Mouse (Mus musculus) CH12.LX (cell line): ENCODE results near the gene Gopc.

Experiments
- BHLHE40 ChIP-seq: IDR thresholded peaks from 2 replicates; pipeline ENCODE4 v1.6.1; 2011; ENCODE audit warnings: mild to moderate bottlenecking, low read depth, low read length, improper control_type of control experiment
- CHD1 ChIP-seq: IDR thresholded peaks from 2 replicates; pipeline ENCODE4 v1.6.1; 2012; ENCODE audit warnings: low read depth, low read length, improper control_type of control experiment, inconsistent platforms
- CTCF ChIP-seq, 2 experiments: IDR thresholded peaks in 1 of 2; conservative IDR thresholded peaks in 1 of 2; 2 replicates each; pipeline ENCODE4 v1.5.1; 2011 to 2012; ENCODE audit warnings: low read depth in 2 of 2, low read length in 2 of 2, improper control_type of control experiment in 1 of 2, inconsistent platforms in 1 of 2, mild to moderate bottlenecking in 1 of 2, moderate library complexity in 1 of 2
- EP300 ChIP-seq: IDR thresholded peaks from 2 replicates; pipeline ENCODE4 v1.6.1; 2011; ENCODE audit warnings: low read length, improper control_type of control experiment
- MAZ ChIP-seq: IDR thresholded peaks from 2 replicates; pipeline ENCODE4 v1.6.1; 2012; ENCODE audit warnings: low read depth, mild to moderate bottlenecking, inconsistent platforms, low read length, improper control_type of control experiment, moderate library complexity
- MYC ChIP-seq: IDR thresholded peaks from 2 replicates; pipeline ENCODE4 v1.6.1; 2011; ENCODE audit warnings: low read depth, mild to moderate bottlenecking, improper control_type of control experiment, low read length
- NRF1 ChIP-seq: IDR thresholded peaks from 2 replicates; pipeline ENCODE4 v1.6.1; 2014; ENCODE audit warnings: low read depth, mild to moderate bottlenecking, inconsistent platforms, low read length, improper control_type of control experiment, moderate library complexity
- POLR2A ChIP-seq: IDR thresholded peaks from 2 replicates; pipeline ENCODE4 v1.6.1; 2011; ENCODE audit warnings: low read depth, mild to moderate bottlenecking, improper control_type of control experiment, low read length
- RAD21 ChIP-seq: IDR thresholded peaks from 2 replicates; pipeline ENCODE4 v1.6.1; 2011; ENCODE audit warnings: low read depth, mild to moderate bottlenecking, low read length, improper control_type of control experiment, moderate library complexity
- SIN3A ChIP-seq: IDR thresholded peaks from 2 replicates; pipeline ENCODE4 v1.6.1; 2012; ENCODE audit warnings: low read length, improper control_type of control experiment, inconsistent platforms
- TBP ChIP-seq: conservative IDR thresholded peaks from 2 replicates; pipeline ENCODE4 v1.6.1; 2011; ENCODE audit warnings: low read depth, low read length, improper control_type of control experiment
- UBTF ChIP-seq: IDR thresholded peaks from 2 replicates; pipeline ENCODE4 v1.6.1; 2012; ENCODE audit warnings: low read depth, mild to moderate bottlenecking, inconsistent platforms, low read length, improper control_type of control experiment, moderate library complexity
- USF1 ChIP-seq: IDR thresholded peaks from 2 replicates; pipeline ENCODE4 v1.6.1; 2014; ENCODE audit warnings: low read depth, mild to moderate bottlenecking, inconsistent platforms, low read length, improper control_type of control experiment
- ZC3H11A ChIP-seq: IDR thresholded peaks from 2 replicates; pipeline ENCODE4 v1.6.1; 2012; ENCODE audit warnings: low read depth, mild to moderate bottlenecking, inconsistent platforms, low read length, improper control_type of control experiment

- TF ChIP-seq POLR2A (no peak), SIN3A (no peak), MAZ (no peak), CTCF (conservative IDR thresholded peaks at IDR 0.05 in 1 of 2, IDR thresholded peaks at IDR 0.05 in 1 of 2; ENCODE audit: low read depth in 2 of 2, low read length in 2 of 2) (no peak), EP300 (no peak), USF1 (no peak), TBP (no peak), CHD1 (no peak), UBTF (no peak), BHLHE40 (no peak), ZC3H11A (no peak), MYC (no peak), NRF1 (no peak), RAD21 (no peak)
Measured at GRCm38 (mm10) chr10:52360862-52361609, 20.9 kb downstream of the Gopc start.
